Mouse (Mus musculus): Measurements from ENCODE around the gene Foxa3.

- TF ChIP-seq POLR2A (IDR thresholded peaks at IDR 0.05; ENCODE audit: insufficient read depth, low read depth, low read length) (no peak), CTCF (IDR thresholded peaks at IDR 0.05) (peak; percentile 57)
Measured at GRCm38 (mm10) chr7:19054047-19054776, 30.9 kb upstream of the Foxa3 start, which contains the start of gene Rsph6a.
